Mouse (Mus musculus) kidney, adult 2 months (tissue): ENCODE measurements at regions not wholly inside any gene's neighbourhood (a gene's known extent, or its start where the extent isn't known, plus 50 kb on each side); places are given as distances from the start of the nearest gene placed in this dataset.

ENCODE experiments used
- CTCF ChIP-seq: fragments of 200-500 bp; conservative IDR thresholded peaks from 2 replicates; pipeline ENCODE4 v1.5.1; 2011; ENCODE audit warnings: low read depth, mild to moderate bottlenecking, control low read depth, low read length, moderate library complexity, mixed read lengths; ENCODE audit not compliant: insufficient read depth, insufficient read length
- POLR2A ChIP-seq: fragments of 200-500 bp; IDR thresholded peaks from one replicate; pipeline ENCODE4 v1.6.1; 2011; ENCODE audit warnings: low read depth, low read length, control low read depth

DNA sequence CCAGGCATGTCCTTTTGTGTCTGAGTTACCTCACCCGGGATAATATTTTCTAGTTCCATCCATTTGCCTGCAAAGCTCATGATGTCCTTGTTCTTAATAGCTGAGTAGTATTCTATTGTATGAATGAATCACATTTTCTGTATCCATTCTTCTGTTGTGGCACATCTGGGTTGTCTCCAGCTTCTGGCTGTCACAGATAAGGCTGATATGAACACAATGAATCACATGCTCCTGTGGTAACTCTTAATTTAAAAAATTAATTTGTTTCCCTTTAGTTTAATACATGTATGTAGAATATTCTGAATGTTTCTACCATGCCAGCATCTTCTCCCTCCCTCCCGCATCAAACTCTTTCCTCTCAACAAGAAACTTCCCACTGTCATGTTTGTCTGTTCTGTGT lies 424.4 kb downstream of the Olfm4 start:
- TF ChIP-seq CTCF (no peak), POLR2A (no peak)
